ENCODE assay signal across 24 mouse cellular contexts in the genomic region with DNA sequence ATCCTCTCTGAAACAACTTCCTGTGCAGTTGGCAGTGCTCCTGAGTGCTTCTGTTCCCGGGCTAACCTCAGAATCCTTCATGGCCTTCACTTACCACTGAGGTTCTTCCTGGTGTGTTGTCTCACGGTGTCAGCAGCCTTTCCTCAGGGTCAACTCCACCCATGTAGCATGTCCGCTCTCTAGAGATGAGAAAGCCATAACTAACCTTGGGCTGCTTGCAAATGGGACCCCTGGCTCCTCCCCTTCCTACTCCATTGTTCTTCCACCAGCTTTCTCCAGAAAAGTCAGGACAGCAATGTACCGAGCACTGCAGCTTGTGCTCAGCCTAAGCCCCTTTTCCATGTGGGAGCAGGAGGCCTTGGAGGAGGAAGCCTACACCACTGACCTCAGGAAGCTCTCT. TPM values are rescaled to one million over a fixed set of nuclear protein-coding genes. Genes with fewer than 3 reads are reported as not detected.
DNase-seq lines count a peak whose midpoint lies in the region; ATAC-seq and TF ChIP-seq lines count a peak whose summit lies in the region.
"Had no signal": no experiment of that assay in that cellular context is flagged by ENCODE, and none has a peak within 500 bp of the region (broad histone marks: within the 10 kb centered on the region; RNA-seq: fewer than 3 reads in every experiment).

No protein-coding gene starts in this region.

- no peak for DNase-seq in heart, embryonic 10.5 days (ENCODE audit: low spot score)
- DNase-seq in lung, postnatal 10 days, result no peak
- no peak for DNase-seq in stomach, postnatal 0 days (ENCODE audit: low spot score)
- no peak for DNase-seq in gastrocnemius, postnatal 25 days
- DNase-seq: cerebellum, adult 2 months; gastrocnemius, postnatal 36 days; kidney, adult 9 months; kidney, postnatal 14 days; lung, adult 18-20 months had no signal

- no peak overlapping the region for H3K4me3 ChIP-seq in heart, embryonic 10.5 days
- no peak overlapping the region for H3K4me3 ChIP-seq in heart, embryonic 12.5 days
- H3K4me3 ChIP-seq in intestine, postnatal 0 days (ENCODE audit: low read depth, low read length), result no peak overlapping the region
- no peak overlapping the region for H3K4me3 ChIP-seq in intestine, embryonic 15.5 days (replicated peaks)
- H3K4me3 ChIP-seq in lung, embryonic 16.5 days (ENCODE audit: low read length), result no peak overlapping the region
- H3K4me3 ChIP-seq in stomach, postnatal 0 days (ENCODE audit: low read depth, low read length), result no peak overlapping the region
- H3K4me3 ChIP-seq: forebrain, embryonic 13.5 days; midbrain, embryonic 13.5 days; neural tube, embryonic 13.5 days had no signal

- TF ChIP-seq CTCF in intestine, postnatal 0 days (IDR thresholded peaks at IDR 0.05; ENCODE audit: low read depth), result no peak
- TF ChIP-seq CTCF in stomach, postnatal 0 days (IDR thresholded peaks at IDR 0.05; ENCODE audit: low read depth), result no peak

- ATAC-seq in heart, embryonic 12.5 days (ENCODE audit: insufficient number of reproducible peaks, low FRiP score), result no peak
- ATAC-seq in intestine, postnatal 0 days, result no peak
- ATAC-seq in intestine, embryonic 15.5 days, result no peak
- 0 out of 2 replicates have a peak, but pooled peaks have one; percentile 10 for ATAC-seq in lung, embryonic 16.5 days (ENCODE audit: low read depth)
- no peak for ATAC-seq in stomach, postnatal 0 days (ENCODE audit: low FRiP score, low TSS enrichment)
- ATAC-seq: forebrain, embryonic 13.5 days; hindbrain, postnatal 0 days; intestine, embryonic 16.5 days; midbrain, embryonic 13.5 days; Patski had no signal

- TF ChIP-seq EP300 in stomach, postnatal 0 days (optimal IDR thresholded peaks at IDR 0.05), result no peak

- H3K9me3 ChIP-seq in heart, embryonic 10.5 days, result no peaks in the 10 kb centered on the region
- H3K9me3 ChIP-seq in heart, embryonic 12.5 days (replicated peaks), result no peaks in the 10 kb centered on the region
- H3K9me3 ChIP-seq in intestine, postnatal 0 days (ENCODE audit: control insufficient read depth), result no peaks in the 10 kb centered on the region
- no peaks in the 10 kb centered on the region for H3K9me3 ChIP-seq in intestine, embryonic 15.5 days
- H3K9me3 ChIP-seq in lung, embryonic 16.5 days (ENCODE audit: control insufficient read depth, low read length), result no peaks in the 10 kb centered on the region
- H3K9me3 ChIP-seq in stomach, postnatal 0 days (ENCODE audit: control insufficient read depth, low read length), result no peaks in the 10 kb centered on the region
- H3K9me3 ChIP-seq: forebrain, embryonic 13.5 days; midbrain, embryonic 13.5 days; neural tube, embryonic 13.5 days had no signal

- H3K27me3 ChIP-seq in heart, embryonic 10.5 days (ENCODE audit: insufficient read depth, poor library complexity, severe bottlenecking), result peaks cover 25% of the 10 kb centered on the region
- H3K27me3 ChIP-seq in heart, embryonic 12.5 days (replicated peaks), result no peaks in the 10 kb centered on the region; the same call in 1 of the 2 replicates
- H3K27me3 ChIP-seq in intestine, postnatal 0 days (replicated peaks; ENCODE audit: control insufficient read depth, insufficient read depth, low read length), result no peaks in the 10 kb centered on the region
- H3K27me3 ChIP-seq in intestine, embryonic 15.5 days (replicated peaks), result no peaks in the 10 kb centered on the region
- H3K27me3 ChIP-seq in lung, embryonic 16.5 days (ENCODE audit: control insufficient read depth, insufficient read depth, low read depth, low read length), result no peaks in the 10 kb centered on the region
- H3K27me3 ChIP-seq in stomach, postnatal 0 days (ENCODE audit: control insufficient read depth, insufficient read depth, low read length), result no peaks in the 10 kb centered on the region
- H3K27me3 ChIP-seq: Patski had no signal

- H3K36me3 ChIP-seq in heart, embryonic 10.5 days, result peaks cover 81% of the 10 kb centered on the region
- peaks cover 72% of the 10 kb centered on the region for H3K36me3 ChIP-seq in heart, embryonic 12.5 days
- peaks cover 52% of the 10 kb centered on the region for H3K36me3 ChIP-seq in intestine, postnatal 0 days (ENCODE audit: control insufficient read depth, insufficient read depth)
- peaks cover 17% of the 10 kb centered on the region for H3K36me3 ChIP-seq in intestine, embryonic 15.5 days
- H3K36me3 ChIP-seq in lung, embryonic 16.5 days (ENCODE audit: control insufficient read depth, insufficient read depth, low read length), result peaks cover 31% of the 10 kb centered on the region
- H3K36me3 ChIP-seq in stomach, postnatal 0 days (ENCODE audit: control insufficient read depth, insufficient read depth, low read length), result peaks cover 14% of the 10 kb centered on the region

- H3K27ac ChIP-seq in heart, embryonic 10.5 days, result peak overlapping the region; percentile 36; the same call in 1 of the 2 replicates
- no peak overlapping the region for H3K27ac ChIP-seq in heart, embryonic 12.5 days (ENCODE audit: poor library complexity, severe bottlenecking)
- H3K27ac ChIP-seq in intestine, postnatal 0 days (ENCODE audit: low read depth, low read length), result 0 out of 2 replicates have a peak overlapping the region, but pooled peaks have one; percentile 15
- no peak overlapping the region for H3K27ac ChIP-seq in intestine, embryonic 15.5 days
- H3K27ac ChIP-seq in lung, embryonic 16.5 days (ENCODE audit: low read length), result 0 out of 2 replicates have a peak overlapping the region, but pooled peaks have one; percentile 36
- H3K27ac ChIP-seq in stomach, postnatal 0 days (replicated peaks), result no peak overlapping the region; the same call in 1 of the 2 replicates
- H3K27ac ChIP-seq: forebrain, embryonic 13.5 days; hindbrain, postnatal 0 days; macrophage; midbrain, embryonic 13.5 days; neural tube, embryonic 13.5 days had no signal

- H3K4me1 ChIP-seq in heart, embryonic 10.5 days, result peaks cover 25% of the 10 kb centered on the region
- H3K4me1 ChIP-seq in heart, embryonic 12.5 days (replicated peaks), result peaks cover 33% of the 10 kb centered on the region
- no peaks in the 10 kb centered on the region; the same call in 1 of the 2 replicates for H3K4me1 ChIP-seq in intestine, postnatal 0 days (replicated peaks; ENCODE audit: control insufficient read depth, insufficient read depth, low read length)
- H3K4me1 ChIP-seq in intestine, embryonic 15.5 days (replicated peaks), result peaks cover 21% of the 10 kb centered on the region
- H3K4me1 ChIP-seq in lung, embryonic 16.5 days (replicated peaks; ENCODE audit: control insufficient read depth, insufficient read depth, low read length), result peaks cover 19% of the 10 kb centered on the region
- peaks cover 3% of the 10 kb centered on the region; the same call in 1 of the 2 replicates for H3K4me1 ChIP-seq in stomach, postnatal 0 days (replicated peaks; ENCODE audit: control insufficient read depth, insufficient read depth)

- 72% methylated on average over 4 of the region's 4 CpGs for WGBS in heart, embryonic 10.5 days
- 72% methylated on average over 4 of the region's 4 CpGs for WGBS in heart, embryonic 12.5 days
- 69% methylated on average over 4 of the region's 4 CpGs for WGBS in intestine, postnatal 0 days
- WGBS in intestine, embryonic 15.5 days, result 76% methylated on average over 4 of the region's 4 CpGs
- WGBS in lung, embryonic 16.5 days, result 68% methylated on average over 4 of the region's 4 CpGs
- WGBS in stomach, postnatal 0 days, result 74% methylated on average over 4 of the region's 4 CpGs

- H3K4me2 ChIP-seq in heart, embryonic 12.5 days, result no peak overlapping the region
- no peak overlapping the region for H3K4me2 ChIP-seq in intestine, postnatal 0 days (replicated peaks; ENCODE audit: low read depth)
- H3K4me2 ChIP-seq in intestine, embryonic 15.5 days (replicated peaks), result no peak overlapping the region
- no peak overlapping the region for H3K4me2 ChIP-seq in lung, embryonic 16.5 days (ENCODE audit: low read depth, low read length)
- no peak overlapping the region for H3K4me2 ChIP-seq in stomach, postnatal 0 days (replicated peaks; ENCODE audit: low read depth)
- H3K4me2 ChIP-seq: forebrain, embryonic 13.5 days; midbrain, embryonic 13.5 days; neural tube, embryonic 13.5 days had no signal

- H3K9ac ChIP-seq in heart, embryonic 12.5 days, result no peak overlapping the region
- no peak overlapping the region for H3K9ac ChIP-seq in intestine, postnatal 0 days (ENCODE audit: low read depth, low read length)
- no peak overlapping the region for H3K9ac ChIP-seq in intestine, embryonic 15.5 days
- H3K9ac ChIP-seq in lung, embryonic 16.5 days (ENCODE audit: low read length), result 0 out of 2 replicates have a peak overlapping the region, but pooled peaks have one; percentile 22
- H3K9ac ChIP-seq in stomach, postnatal 0 days (ENCODE audit: low read length), result peak overlapping the region; percentile 35; the same call in 1 of the 2 replicates
- H3K9ac ChIP-seq: forebrain, embryonic 13.5 days; midbrain, embryonic 13.5 days; neural tube, embryonic 13.5 days had no signal

RNA-seq across cellular contexts. Expression of a gene that starts 1.5 kb away (rescaled TPM):
- 4.8 and 7.0 TPM in 2 replicates for polyA plus RNA-seq in heart, embryonic 10.5 days (2016; fragmentation: Nextera tagmentation; extraction: Ambion mirVana)
- 13.6 and 20.3 TPM in 2 replicates for polyA plus RNA-seq in heart, embryonic 12.5 days (2016; fragmentation: Nextera tagmentation; extraction: Ambion mirVana)
- polyA plus RNA-seq in intestine, postnatal 0 days (2015; fragmentation: Nextera tagmentation; extraction: Ambion mirVana), result 3.4 and 3.5 TPM in 2 replicates
- polyA plus RNA-seq in intestine, embryonic 15.5 days (2015; fragmentation: Nextera tagmentation; extraction: Ambion mirVana), result 2.7 and 3.6 TPM in 2 replicates
- polyA plus RNA-seq in lung, embryonic 16.5 days (2015; fragmentation: Nextera tagmentation; extraction: Ambion mirVana), result 1.5 and 1.6 TPM in 2 replicates
- polyA plus RNA-seq in stomach, postnatal 0 days (2015; fragmentation: Nextera tagmentation; extraction: Ambion mirVana), result 20.4 and 20.9 TPM in 2 replicates
- total RNA-seq in gastrocnemius, postnatal 25 days (2021), result not detected
- total RNA-seq: gastrocnemius, postnatal 36 days; heart, adult 18-20 months; liver, adult 2 months had no signal
- polyA plus RNA-seq: embryonic facial prominence, embryonic 11.5 days; forebrain, embryonic 13.5 days; hindbrain, embryonic 11.5 days; macrophage had no signal

RNA-seq across cellular contexts. Expression of a gene that starts 8.5 kb away (rescaled TPM):
- polyA plus RNA-seq in heart, embryonic 10.5 days (2016; fragmentation: Nextera tagmentation; extraction: Ambion mirVana), result 186 and 201 TPM in 2 replicates
- polyA plus RNA-seq in heart, embryonic 12.5 days (2016; fragmentation: Nextera tagmentation; extraction: Ambion mirVana), result 174 and 175 TPM in 2 replicates
- 107 and 108 TPM in 2 replicates for polyA plus RNA-seq in intestine, postnatal 0 days (2015; fragmentation: Nextera tagmentation; extraction: Ambion mirVana)
- 178 and 194 TPM in 2 replicates for polyA plus RNA-seq in intestine, embryonic 15.5 days (2015; fragmentation: Nextera tagmentation; extraction: Ambion mirVana)
- 215 and 224 TPM in 2 replicates for polyA plus RNA-seq in lung, embryonic 16.5 days (2015; fragmentation: Nextera tagmentation; extraction: Ambion mirVana)
- polyA plus RNA-seq in stomach, postnatal 0 days (2015; fragmentation: Nextera tagmentation; extraction: Ambion mirVana), result 121 and 126 TPM in 2 replicates
- total RNA-seq in gastrocnemius, postnatal 25 days (2021), result 10 to 100 TPM; 50.7 to 51.6 TPM

RNA-seq across cellular contexts. Expression of a gene that starts 8.6 kb away (rescaled TPM):
- polyA plus RNA-seq in heart, embryonic 10.5 days (2016; fragmentation: Nextera tagmentation; extraction: Ambion mirVana), result 365 and 444 TPM in 2 replicates
- polyA plus RNA-seq in heart, embryonic 12.5 days (2016; fragmentation: Nextera tagmentation; extraction: Ambion mirVana), result 356 and 361 TPM in 2 replicates
- 209 and 226 TPM in 2 replicates for polyA plus RNA-seq in intestine, postnatal 0 days (2015; fragmentation: Nextera tagmentation; extraction: Ambion mirVana)
- polyA plus RNA-seq in intestine, embryonic 15.5 days (2015; fragmentation: Nextera tagmentation; extraction: Ambion mirVana), result 406 and 459 TPM in 2 replicates
- 82.6 and 266 TPM in 2 replicates for polyA plus RNA-seq in lung, embryonic 16.5 days (2015; fragmentation: Nextera tagmentation; extraction: Ambion mirVana)
- 213 TPM in 2 replicates for polyA plus RNA-seq in stomach, postnatal 0 days (2015; fragmentation: Nextera tagmentation; extraction: Ambion mirVana)
- 10 to 100 TPM; 39.1 to 40.5 TPM for total RNA-seq in gastrocnemius, postnatal 25 days (2021)

RNA-seq across cellular contexts. Expression of a gene that starts 11.0 kb away (rescaled TPM):
- polyA plus RNA-seq in heart, embryonic 10.5 days (2016; fragmentation: Nextera tagmentation; extraction: Ambion mirVana), result 119 and 130 TPM in 2 replicates
- polyA plus RNA-seq in heart, embryonic 12.5 days (2016; fragmentation: Nextera tagmentation; extraction: Ambion mirVana), result 82.1 and 82.9 TPM in 2 replicates
- 320 and 378 TPM in 2 replicates for polyA plus RNA-seq in intestine, postnatal 0 days (2015; fragmentation: Nextera tagmentation; extraction: Ambion mirVana)
- 250 and 306 TPM in 2 replicates for polyA plus RNA-seq in intestine, embryonic 15.5 days (2015; fragmentation: Nextera tagmentation; extraction: Ambion mirVana)
- 104 and 117 TPM in 2 replicates for polyA plus RNA-seq in lung, embryonic 16.5 days (2015; fragmentation: Nextera tagmentation; extraction: Ambion mirVana)
- 73.7 and 79.0 TPM in 2 replicates for polyA plus RNA-seq in stomach, postnatal 0 days (2015; fragmentation: Nextera tagmentation; extraction: Ambion mirVana)
- 10 to 100 TPM; 30.7 to 34.7 TPM for total RNA-seq in gastrocnemius, postnatal 25 days (2021)

RNA-seq across cellular contexts. Expression of a gene that starts 18.3 kb away (rescaled TPM):
- 25.6 and 29.5 TPM in 2 replicates for polyA plus RNA-seq in heart, embryonic 10.5 days (2016; fragmentation: Nextera tagmentation; extraction: Ambion mirVana)
- 20.1 and 20.4 TPM in 2 replicates for polyA plus RNA-seq in heart, embryonic 12.5 days (2016; fragmentation: Nextera tagmentation; extraction: Ambion mirVana)
- polyA plus RNA-seq in intestine, postnatal 0 days (2015; fragmentation: Nextera tagmentation; extraction: Ambion mirVana), result 73.1 and 77.7 TPM in 2 replicates
- 40.1 and 42.2 TPM in 2 replicates for polyA plus RNA-seq in intestine, embryonic 15.5 days (2015; fragmentation: Nextera tagmentation; extraction: Ambion mirVana)
- polyA plus RNA-seq in lung, embryonic 16.5 days (2015; fragmentation: Nextera tagmentation; extraction: Ambion mirVana), result 31.8 and 32.5 TPM in 2 replicates
- polyA plus RNA-seq in stomach, postnatal 0 days (2015; fragmentation: Nextera tagmentation; extraction: Ambion mirVana), result 36.1 and 42.2 TPM in 2 replicates
- 1 to 10 TPM; 4.3 to 7.2 TPM for total RNA-seq in gastrocnemius, postnatal 25 days (2021)

Comparison
In these comparisons a context has a peak if more than half of its experiments do, and no peak if none do; other contexts are left out.
1. H3K27ac ChIP-seq: peak in heart, embryonic 10.5 days (single experiment), intestine, postnatal 0 days (single experiment) and lung, embryonic 16.5 days (single experiment); none in heart, embryonic 12.5 days (single experiment), intestine, embryonic 15.5 days (single experiment) and stomach, postnatal 0 days (single experiment).
2. H3K9ac ChIP-seq: peak in lung, embryonic 16.5 days (single experiment) and stomach, postnatal 0 days (single experiment); none in heart, embryonic 12.5 days (single experiment), intestine, postnatal 0 days (single experiment) and intestine, embryonic 15.5 days (single experiment).